Mouse (Mus musculus): ENCODE results near the gene Mgat5b. TPM values are rescaled to one million over a fixed set of nuclear protein-coding genes. Genes with fewer than 3 reads are reported as not detected.

Gene Mgat5b
- polyA plus RNA-seq, 1 experiment from 2014 or later, result 0.69 TPM

GRCm38 (mm10) chr11:116922058-116922457 is 3.4 kb downstream of the Mgat5b start:
- H3K4me2 ChIP-seq (replicated peaks), result no peak overlapping the region
- no peak overlapping the region for H3K27ac ChIP-seq
- WGBS, result 54% methylated on average over 7 of the region's 7 CpGs
- no peak for ATAC-seq
- H3K27me3 ChIP-seq (replicated peaks), result peaks cover 56% of the 10 kb centered on the region
- no peak overlapping the region for H3K9ac ChIP-seq
- H3K36me3 ChIP-seq, result no peaks in the 10 kb centered on the region
- no peak overlapping the region for H3K4me3 ChIP-seq (replicated peaks)
- peaks cover 9% of the 10 kb centered on the region for H3K4me1 ChIP-seq (replicated peaks)
- no peaks in the 10 kb centered on the region for H3K9me3 ChIP-seq

GRCm38 (mm10) chr11:116928031-116928430 is 9.4 kb downstream of the Mgat5b start:
- H3K4me2 ChIP-seq (replicated peaks), result no peak overlapping the region
- no peak overlapping the region for H3K27ac ChIP-seq
- 84% methylated on average over 6 of the region's 6 CpGs for WGBS
- H3K9ac ChIP-seq, result no peak overlapping the region
- peaks cover 11% of the 10 kb centered on the region for H3K27me3 ChIP-seq (replicated peaks)
- H3K4me3 ChIP-seq (replicated peaks), result no peak overlapping the region
- H3K36me3 ChIP-seq, result no peaks in the 10 kb centered on the region
- ATAC-seq, result no peak
- H3K9me3 ChIP-seq, result no peaks in the 10 kb centered on the region
- no peaks in the 10 kb centered on the region for H3K4me1 ChIP-seq (replicated peaks)

GRCm38 (mm10) chr11:116934862-116935261 is 16.2 kb downstream of the Mgat5b start:
- Histone ChIP-seq H3K4me2 (replicated peaks) (no peak overlapping the region), H3K9me3 (no peaks in the 10 kb centered on the region), H3K9ac (no peak overlapping the region), H3K27me3 (replicated peaks) (no peaks in the 10 kb centered on the region), H3K4me3 (replicated peaks) (no peak overlapping the region), H3K27ac (no peak overlapping the region), H3K4me1 (replicated peaks) (peaks cover 9% of the 10 kb centered on the region; the same call in 1 of the 2 replicates), H3K36me3 (no peaks in the 10 kb centered on the region)
- 84% methylated on average over 5 of the region's 5 CpGs for WGBS
- no peak for ATAC-seq

- no peaks in the 10 kb centered on the region for H3K36me3 ChIP-seq
- 23% methylated on average over 8 of the region's 9 CpGs for WGBS
- peaks cover 9% of the 10 kb centered on the region; the same call in 1 of the 2 replicates for H3K4me1 ChIP-seq (replicated peaks)
- H3K27me3 ChIP-seq (replicated peaks), result no peaks in the 10 kb centered on the region
- H3K4me3 ChIP-seq (replicated peaks), result no peak overlapping the region
- H3K9ac ChIP-seq, result no peak overlapping the region
- H3K9me3 ChIP-seq, result no peaks in the 10 kb centered on the region
- H3K27ac ChIP-seq, result no peak overlapping the region
- no peak; the same call in 1 of the 2 replicates for ATAC-seq
- no peak overlapping the region for H3K4me2 ChIP-seq (replicated peaks)
Observed at GRCm38 (mm10) chr11:116935354-116935753, 16.7 kb downstream of the Mgat5b start.

- 58% methylated on average over 9 of the region's 9 CpGs for WGBS
- Histone ChIP-seq H3K27ac (no peak overlapping the region), H3K36me3 (no peaks in the 10 kb centered on the region), H3K4me1 (replicated peaks) (peaks cover 9% of the 10 kb centered on the region; the same call in 1 of the 2 replicates), H3K27me3 (replicated peaks) (no peaks in the 10 kb centered on the region), H3K4me3 (replicated peaks) (no peak overlapping the region), H3K9ac (no peak overlapping the region), H3K9me3 (no peaks in the 10 kb centered on the region), H3K4me2 (replicated peaks) (no peak overlapping the region)
- ATAC-seq, result no peak
Observed at GRCm38 (mm10) chr11:116935917-116936316, 17.3 kb downstream of the Mgat5b start.

- H3K4me1 ChIP-seq (replicated peaks), result peaks cover 9% of the 10 kb centered on the region; the same call in 1 of the 2 replicates
- no peaks in the 10 kb centered on the region for H3K36me3 ChIP-seq
- no peak for ATAC-seq
- WGBS, result 33% methylated on average over 10 of the region's 10 CpGs
- H3K9me3 ChIP-seq, result no peaks in the 10 kb centered on the region
- no peak overlapping the region for H3K4me3 ChIP-seq (replicated peaks)
- no peaks in the 10 kb centered on the region for H3K27me3 ChIP-seq (replicated peaks)
- H3K4me2 ChIP-seq (replicated peaks), result no peak overlapping the region
- H3K27ac ChIP-seq, result 0 out of 2 replicates have a peak overlapping the region, but pooled peaks have one; percentile 33
- H3K9ac ChIP-seq, result no peak overlapping the region
Observed at GRCm38 (mm10) chr11:116937141-116937540, 18.5 kb downstream of the Mgat5b start.

- ATAC-seq, result peak; percentile 69
Observed at GRCm38 (mm10) chr11:116940088-116940855, 21.6 kb downstream of the Mgat5b start.

GRCm38 (mm10) chr11:116944346-116944745 is 25.7 kb downstream of the Mgat5b start:
- Histone ChIP-seq H3K4me3 (replicated peaks) (no peak overlapping the region), H3K27me3 (replicated peaks) (no peaks in the 10 kb centered on the region), H3K9ac (no peak overlapping the region), H3K27ac (no peak overlapping the region), H3K36me3 (no peaks in the 10 kb centered on the region), H3K4me2 (replicated peaks) (no peak overlapping the region), H3K4me1 (replicated peaks) (0 out of 2 replicates have a peak, but pooled peaks cover 8% of the 10 kb centered on the region), H3K9me3 (no peaks in the 10 kb centered on the region)
- no peak for ATAC-seq
- WGBS, result 46% methylated on average over 4 of the region's 4 CpGs

More at GRCm38 (mm10) chr11:116940088-116940855, 21.6 kb downstream of the Mgat5b start:
- no peak overlapping the region for H3K27ac ChIP-seq
- peak overlapping the region; percentile 45 for H3K4me2 ChIP-seq (replicated peaks)
- no peaks in the 10 kb centered on the region for H3K27me3 ChIP-seq (replicated peaks)
- H3K4me1 ChIP-seq (replicated peaks), result peaks cover 16% of the 10 kb centered on the region; the same call in 1 of the 2 replicates
- no peaks in the 10 kb centered on the region for H3K9me3 ChIP-seq
- H3K9ac ChIP-seq, result no peak overlapping the region
- H3K4me3 ChIP-seq (replicated peaks), result peak overlapping the region; percentile 3; the same call in 1 of the 2 replicates
- H3K36me3 ChIP-seq, result no peaks in the 10 kb centered on the region
- WGBS, result 9% methylated on average over 19 of the region's 20 CpGs

GRCm38 (mm10) chr11:116949832-116950231 is 31.2 kb downstream of the Mgat5b start:
- Histone ChIP-seq H3K4me3 (replicated peaks) (no peak overlapping the region), H3K4me2 (replicated peaks) (no peak overlapping the region), H3K36me3 (no peaks in the 10 kb centered on the region), H3K9me3 (no peaks in the 10 kb centered on the region), H3K4me1 (replicated peaks) (0 out of 2 replicates have a peak, but pooled peaks cover 4% of the 10 kb centered on the region), H3K27me3 (replicated peaks) (no peaks in the 10 kb centered on the region), H3K27ac (no peak overlapping the region), H3K9ac (no peak overlapping the region)
- ATAC-seq, result no peak
- 50% methylated on average over 9 of the region's 9 CpGs for WGBS

GRCm38 (mm10) chr11:116951429-116951828 is 32.8 kb downstream of the Mgat5b start:
- Histone ChIP-seq H3K36me3 (no peaks in the 10 kb centered on the region), H3K27me3 (replicated peaks) (no peaks in the 10 kb centered on the region), H3K9ac (no peak overlapping the region), H3K4me2 (replicated peaks) (no peak overlapping the region), H3K27ac (no peak overlapping the region), H3K9me3 (no peaks in the 10 kb centered on the region), H3K4me3 (replicated peaks) (no peak overlapping the region), H3K4me1 (replicated peaks) (0 out of 2 replicates have a peak, but pooled peaks cover 2% of the 10 kb centered on the region)
- 57% methylated on average over 1 of the region's 1 CpGs for WGBS
- no peak for ATAC-seq

GRCm38 (mm10) chr11:116954231-116955118 is 35.8 kb downstream of the Mgat5b start:
- H3K27ac ChIP-seq, result no peak overlapping the region

GRCm38 (mm10) chr11:116958601-116959000 is 39.9 kb downstream of the Mgat5b start:
- Histone ChIP-seq H3K27ac (no peak overlapping the region), H3K4me3 (replicated peaks) (no peak overlapping the region), H3K4me2 (replicated peaks) (no peak overlapping the region), H3K27me3 (replicated peaks) (no peaks in the 10 kb centered on the region), H3K4me1 (replicated peaks) (no peaks in the 10 kb centered on the region), H3K9me3 (no peaks in the 10 kb centered on the region), H3K9ac (no peak overlapping the region), H3K36me3 (no peaks in the 10 kb centered on the region)
- WGBS, result 50% methylated on average over 5 of the region's 5 CpGs
- ATAC-seq, result 0 out of 2 replicates have a peak, but pooled peaks have one; percentile 31

More at GRCm38 (mm10) chr11:116954231-116955118, 35.8 kb downstream of the Mgat5b start:
- Histone ChIP-seq H3K9ac (no peak overlapping the region), H3K4me3 (replicated peaks) (no peak overlapping the region), H3K36me3 (no peaks in the 10 kb centered on the region), H3K9me3 (no peaks in the 10 kb centered on the region), H3K4me2 (replicated peaks) (no peak overlapping the region), H3K4me1 (replicated peaks) (0 out of 2 replicates have a peak, but pooled peaks cover 2% of the 10 kb centered on the region), H3K27me3 (replicated peaks) (no peaks in the 10 kb centered on the region)
- no peak for ATAC-seq
- 68% methylated on average over 23 of the region's 23 CpGs for WGBS
